Mouse (Mus musculus): ENCODE data around the gene Olfm4. TPM values are rescaled to one million over a fixed set of nuclear protein-coding genes. Genes with fewer than 3 reads are reported as not detected.
A peak's percentile ranks its signal among the peaks of the same experiment; 100 is the strongest.

Olfm4 gene
- 0.66 and 0.96 TPM in 2 replicates for polyA plus RNA-seq (2015; fragmentation: Nextera tagmentation; extraction: Ambion mirVana)

DNA sequence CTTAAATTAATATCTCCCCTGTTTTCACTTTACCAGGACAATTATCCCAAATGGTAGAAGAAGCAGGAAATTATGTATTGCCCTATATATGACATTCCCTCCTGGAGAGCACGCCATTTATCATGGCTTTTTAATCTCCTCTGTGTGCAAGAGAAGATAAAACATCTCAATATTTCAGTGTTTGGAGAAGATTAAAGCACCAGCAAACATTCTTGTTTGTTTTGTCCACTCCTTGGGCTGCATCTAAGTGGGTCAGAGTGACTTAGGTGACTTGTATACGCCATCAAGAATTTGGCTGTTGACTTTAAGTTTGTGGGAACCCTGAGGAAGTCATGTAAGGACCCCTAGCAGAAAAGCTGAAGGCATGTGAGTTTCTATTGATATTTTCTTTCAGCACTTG, at the start of gene Olfm4:
Gene Olfm4, plus strand, starts transcription at position 301 of the 400 bp plus-strand sequence.
- no peak for ATAC-seq
- no peak within 1 kb of the TSS for H3K4me3 ChIP-seq (replicated peaks)
- no peak within 1 kb of the TSS for H3K9ac ChIP-seq (replicated peaks)
- no peak within 1 kb of the TSS for H3K27ac ChIP-seq
- no peaks in the 10 kb centered on the region for H3K36me3 ChIP-seq
- H3K27me3 ChIP-seq = no peaks in the 10 kb centered on the region
- no peak within 1 kb of the TSS for H3K4me2 ChIP-seq (replicated peaks)
- H3K4me1 ChIP-seq (replicated peaks) = no peaks in the 10 kb centered on the region
- no peaks in the 10 kb centered on the region for H3K9me3 ChIP-seq
- WGBS = 77% methylated on average over 2 of the region's 2 CpGs

DNA sequence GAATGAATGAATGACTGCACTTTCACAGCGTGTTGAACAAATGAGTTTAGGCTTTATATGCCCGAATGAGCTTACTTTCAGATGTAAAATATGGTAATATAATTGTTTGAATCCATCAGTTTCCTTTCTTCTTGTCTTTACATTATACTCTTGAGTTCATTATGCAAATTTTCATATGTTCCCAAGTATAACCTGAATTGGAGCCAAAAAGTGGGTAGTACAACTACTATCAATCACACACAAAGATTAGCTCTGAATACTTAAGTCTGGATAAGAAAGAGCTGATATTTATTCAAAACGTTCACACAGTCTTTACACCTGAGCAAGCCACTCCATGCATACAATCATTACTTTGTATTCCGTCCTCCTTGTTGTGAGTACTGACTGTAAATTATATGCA, 49.5 kb upstream of the Olfm4 start:
- no peak overlapping the region for H3K27ac ChIP-seq
- WGBS = 73% methylated on average over 4 of the region's 4 CpGs

DNA sequence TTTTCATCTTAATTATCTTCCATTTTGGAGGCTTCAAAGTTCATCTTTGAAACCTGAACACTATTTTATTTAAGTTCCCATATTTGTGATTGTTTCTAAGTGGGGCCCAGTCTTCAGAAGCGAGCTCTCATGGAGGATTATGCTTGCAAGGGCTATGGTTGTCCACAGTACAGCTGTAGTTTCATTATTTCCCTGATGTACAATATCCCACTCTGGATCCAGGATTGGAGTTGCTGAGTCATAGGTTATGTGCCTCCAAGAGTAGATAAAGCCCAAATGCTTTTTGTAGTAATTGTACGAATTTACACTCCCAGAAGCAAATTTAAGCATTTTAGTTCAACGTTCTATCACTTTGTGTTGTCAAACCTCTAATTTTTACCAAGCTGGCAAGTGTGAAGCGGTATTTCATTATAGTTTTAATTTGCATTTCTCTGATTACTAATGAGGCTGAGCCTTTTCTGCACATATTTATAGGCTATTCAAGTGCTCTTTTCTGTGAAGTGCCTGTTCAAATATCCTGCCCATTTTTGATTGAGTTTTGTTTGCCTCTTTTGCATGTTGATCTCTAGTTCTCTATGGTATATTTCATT, 46.9 kb upstream of the Olfm4 start:
- H3K27me3 ChIP-seq = no peaks in the 10 kb centered on the region
- no peak overlapping the region for H3K4me2 ChIP-seq (replicated peaks)
- H3K4me1 ChIP-seq (replicated peaks) = no peaks in the 10 kb centered on the region
- H3K27ac ChIP-seq = no peak overlapping the region
- H3K4me3 ChIP-seq (replicated peaks) = no peak overlapping the region
- ATAC-seq = no peak
- no peaks in the 10 kb centered on the region for H3K9me3 ChIP-seq
- H3K9ac ChIP-seq (replicated peaks) = no peak overlapping the region
- H3K36me3 ChIP-seq = no peaks in the 10 kb centered on the region
- WGBS = 60% methylated on average over 4 of the region's 4 CpGs

More for the DNA sequence above, 49.5 kb upstream of the Olfm4 start:
- Histone ChIP-seq H3K36me3 (no peaks in the 10 kb centered on the region), H3K9me3 (no peaks in the 10 kb centered on the region), H3K4me3 (replicated peaks) (no peak overlapping the region), H3K27me3 (no peaks in the 10 kb centered on the region), H3K4me2 (replicated peaks) (no peak overlapping the region), H3K4me1 (replicated peaks) (no peaks in the 10 kb centered on the region), H3K9ac (replicated peaks) (no peak overlapping the region)
- ATAC-seq = no peak

DNA sequence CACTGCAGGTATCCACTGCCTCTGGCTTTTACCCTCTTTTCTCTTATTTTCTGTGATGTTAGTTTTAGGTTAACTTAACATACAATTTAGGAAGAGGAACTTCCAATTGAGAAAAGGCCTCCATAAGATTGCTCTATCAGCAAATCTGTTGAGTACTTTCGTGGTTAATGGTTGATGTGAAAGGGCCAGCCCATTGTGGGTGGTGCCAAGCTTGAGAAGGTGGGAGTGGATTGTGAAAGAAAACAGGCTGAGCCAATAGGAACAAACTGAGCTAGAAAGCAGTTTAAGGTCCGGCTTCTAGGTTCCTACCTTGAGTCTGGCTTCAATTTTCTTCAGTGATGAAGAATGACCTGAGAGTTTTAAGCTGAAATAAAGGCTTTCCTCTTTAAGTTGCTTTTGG, 38.0 kb upstream of the Olfm4 start:
- Histone ChIP-seq H3K4me1 (replicated peaks) (no peaks in the 10 kb centered on the region), H3K36me3 (no peaks in the 10 kb centered on the region), H3K4me2 (replicated peaks) (no peak overlapping the region), H3K27me3 (no peaks in the 10 kb centered on the region), H3K9ac (replicated peaks) (no peak overlapping the region), H3K27ac (no peak overlapping the region), H3K4me3 (replicated peaks) (no peak overlapping the region), H3K9me3 (no peaks in the 10 kb centered on the region)
- no peak for ATAC-seq
- 71% methylated on average over 2 of the region's 2 CpGs for WGBS

DNA sequence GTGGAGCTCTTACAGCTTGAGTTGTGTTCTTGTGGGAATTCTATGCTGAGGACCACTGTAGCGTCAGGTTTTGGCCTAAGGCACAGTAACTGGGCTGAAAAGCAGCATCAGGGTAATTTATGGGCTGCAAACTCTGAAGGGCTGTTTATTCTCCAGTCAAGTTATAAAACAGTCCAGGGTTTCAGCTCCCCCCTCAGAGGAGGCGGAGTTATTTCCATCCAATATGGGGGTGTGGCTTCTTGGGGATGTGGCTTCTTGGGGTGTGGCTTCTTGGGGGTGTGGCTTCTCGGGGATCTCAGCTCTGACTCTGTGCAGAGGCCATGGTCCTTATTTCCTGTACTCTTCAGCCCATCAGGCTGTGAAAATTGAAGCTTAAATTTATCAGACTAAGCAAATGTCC, 28.2 kb upstream of the Olfm4 start:
- H3K9me3 ChIP-seq = no peaks in the 10 kb centered on the region
- ATAC-seq = no peak
- no peak overlapping the region for H3K27ac ChIP-seq
- H3K4me3 ChIP-seq (replicated peaks) = no peak overlapping the region
- H3K27me3 ChIP-seq = no peaks in the 10 kb centered on the region
- H3K9ac ChIP-seq (replicated peaks) = no peak overlapping the region
- H3K36me3 ChIP-seq = no peaks in the 10 kb centered on the region
- 89% methylated on average over 3 of the region's 3 CpGs for WGBS
- H3K4me2 ChIP-seq (replicated peaks) = no peak overlapping the region
- peaks cover 6% of the 10 kb centered on the region for H3K4me1 ChIP-seq (replicated peaks)

DNA sequence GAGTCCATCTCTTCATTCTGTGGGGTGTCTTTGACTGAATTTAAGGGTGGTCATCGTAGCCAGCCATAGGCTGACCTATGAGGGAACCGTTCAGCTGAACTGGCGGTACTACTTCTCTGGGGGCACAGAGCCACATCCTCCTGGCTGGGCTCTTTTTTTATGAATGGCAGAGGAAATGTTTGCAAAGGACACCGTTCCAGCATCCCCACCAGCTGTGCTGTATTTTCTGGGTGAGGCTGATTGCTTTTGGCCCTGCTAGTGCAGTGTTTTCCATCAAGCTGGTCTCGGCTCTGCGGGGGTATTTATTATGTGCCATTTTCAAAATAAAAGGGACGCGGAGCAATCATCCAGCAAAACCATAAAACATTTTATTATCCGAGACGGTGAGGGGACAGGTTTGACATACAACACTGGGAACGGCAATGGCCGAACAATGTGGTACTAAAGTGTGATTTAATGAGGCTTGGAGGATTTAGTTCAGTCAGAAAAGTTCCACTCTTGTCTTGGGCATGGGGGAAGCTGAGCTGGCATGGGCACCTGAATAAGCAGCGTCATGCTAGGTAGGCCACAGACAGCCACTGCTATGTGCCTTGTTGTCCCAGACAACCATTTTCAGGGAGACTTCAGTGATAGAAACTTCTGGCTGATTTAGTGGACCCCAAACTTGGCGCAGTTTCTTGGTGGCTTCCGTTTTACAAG, 25.9 kb upstream of the Olfm4 start:
- Histone ChIP-seq H3K4me2 (replicated peaks) (no peak overlapping the region), H3K27ac (no peak overlapping the region), H3K4me3 (replicated peaks) (no peak overlapping the region), H3K9me3 (no peaks in the 10 kb centered on the region), H3K36me3 (no peaks in the 10 kb centered on the region), H3K4me1 (replicated peaks) (peaks cover 19% of the 10 kb centered on the region), H3K27me3 (no peaks in the 10 kb centered on the region), H3K9ac (replicated peaks) (no peak overlapping the region)
- ATAC-seq = no peak
- 91% methylated on average over 15 of the region's 15 CpGs for WGBS

DNA sequence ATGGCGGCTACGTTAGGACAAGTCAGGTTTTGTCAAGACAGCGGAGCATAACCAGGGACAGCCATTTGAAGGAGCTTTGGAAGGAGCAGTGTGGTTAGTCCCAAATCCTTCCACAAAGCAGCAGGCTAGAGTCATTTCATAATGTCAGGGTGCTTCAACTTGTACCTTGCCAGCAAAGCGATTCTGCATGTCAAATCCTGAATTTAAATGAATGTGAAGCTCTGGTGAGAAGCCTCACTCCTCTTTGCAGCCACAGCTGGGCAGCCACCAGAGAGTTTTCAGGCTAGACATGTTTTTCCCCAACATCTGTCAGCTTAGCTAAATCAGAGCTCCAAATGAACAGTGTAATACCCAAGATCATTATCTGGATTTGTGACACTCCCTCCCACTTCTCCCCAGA, 22.7 kb upstream of the Olfm4 start:
- Histone ChIP-seq H3K27me3 (no peaks in the 10 kb centered on the region), H3K36me3 (no peaks in the 10 kb centered on the region), H3K4me2 (replicated peaks) (no peak overlapping the region), H3K4me1 (replicated peaks) (peaks cover 19% of the 10 kb centered on the region), H3K9me3 (no peaks in the 10 kb centered on the region), H3K9ac (replicated peaks) (no peak overlapping the region), H3K4me3 (replicated peaks) (no peak overlapping the region), H3K27ac (peak overlapping the region; percentile 79)
- 48% methylated on average over 4 of the region's 4 CpGs for WGBS
- peak; percentile 80 for ATAC-seq

DNA sequence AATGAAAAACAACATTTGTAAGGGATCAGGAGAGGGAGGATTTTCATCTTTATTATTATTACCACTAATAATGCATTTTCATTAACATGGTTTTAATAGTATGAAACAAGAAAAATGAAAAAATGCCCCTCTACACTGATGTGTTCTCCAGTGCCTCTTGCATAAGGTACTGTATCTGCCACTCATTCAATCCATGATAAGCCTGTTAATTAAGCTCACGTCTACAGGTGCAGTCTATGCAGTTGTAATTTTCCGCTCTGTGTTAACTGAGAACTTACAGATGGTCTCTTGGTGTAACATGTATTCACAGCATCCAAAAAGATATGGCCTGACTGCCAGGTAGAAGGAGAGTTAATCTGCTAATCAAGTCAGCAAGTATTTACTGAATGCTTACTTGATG, 22.3 kb upstream of the Olfm4 start:
- 62% methylated on average over 2 of the region's 2 CpGs for WGBS
- Histone ChIP-seq H3K4me1 (replicated peaks) (peaks cover 19% of the 10 kb centered on the region), H3K36me3 (no peaks in the 10 kb centered on the region), H3K27me3 (no peaks in the 10 kb centered on the region), H3K4me3 (replicated peaks) (no peak overlapping the region), H3K27ac (peak overlapping the region; percentile 79; the same call in 1 of the 2 replicates), H3K9me3 (no peaks in the 10 kb centered on the region), H3K9ac (replicated peaks) (no peak overlapping the region), H3K4me2 (replicated peaks) (no peak overlapping the region)
- peak; percentile 75 for ATAC-seq

DNA sequence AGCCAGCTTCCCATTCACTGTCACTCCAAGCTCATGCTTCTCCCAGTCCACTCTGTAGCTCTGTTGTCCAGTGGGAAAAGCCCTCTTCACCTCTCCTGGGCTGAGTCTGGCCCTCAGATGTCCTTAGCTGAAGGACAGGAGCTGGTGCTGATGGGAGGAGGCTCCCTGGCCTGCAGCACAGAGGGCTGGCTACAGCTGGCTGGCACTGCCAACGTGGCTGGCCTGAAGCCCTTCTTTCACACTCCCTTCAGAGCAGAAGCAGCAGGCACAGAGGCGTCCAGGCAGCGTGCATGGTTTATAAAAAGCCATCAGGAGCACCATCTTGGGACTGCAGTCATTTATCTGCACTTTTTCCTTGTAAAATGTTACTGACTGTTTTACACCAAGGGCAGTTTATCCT, 13.7 kb upstream of the Olfm4 start:
- Histone ChIP-seq H3K27me3 (no peaks in the 10 kb centered on the region), H3K4me2 (replicated peaks) (no peak overlapping the region), H3K27ac (no peak overlapping the region), H3K4me3 (replicated peaks) (no peak overlapping the region), H3K9me3 (no peaks in the 10 kb centered on the region), H3K36me3 (no peaks in the 10 kb centered on the region), H3K9ac (replicated peaks) (no peak overlapping the region), H3K4me1 (replicated peaks) (peaks cover 10% of the 10 kb centered on the region; the same call in 1 of the 2 replicates)
- 75% methylated on average over 3 of the region's 3 CpGs for WGBS
- ATAC-seq = no peak

DNA sequence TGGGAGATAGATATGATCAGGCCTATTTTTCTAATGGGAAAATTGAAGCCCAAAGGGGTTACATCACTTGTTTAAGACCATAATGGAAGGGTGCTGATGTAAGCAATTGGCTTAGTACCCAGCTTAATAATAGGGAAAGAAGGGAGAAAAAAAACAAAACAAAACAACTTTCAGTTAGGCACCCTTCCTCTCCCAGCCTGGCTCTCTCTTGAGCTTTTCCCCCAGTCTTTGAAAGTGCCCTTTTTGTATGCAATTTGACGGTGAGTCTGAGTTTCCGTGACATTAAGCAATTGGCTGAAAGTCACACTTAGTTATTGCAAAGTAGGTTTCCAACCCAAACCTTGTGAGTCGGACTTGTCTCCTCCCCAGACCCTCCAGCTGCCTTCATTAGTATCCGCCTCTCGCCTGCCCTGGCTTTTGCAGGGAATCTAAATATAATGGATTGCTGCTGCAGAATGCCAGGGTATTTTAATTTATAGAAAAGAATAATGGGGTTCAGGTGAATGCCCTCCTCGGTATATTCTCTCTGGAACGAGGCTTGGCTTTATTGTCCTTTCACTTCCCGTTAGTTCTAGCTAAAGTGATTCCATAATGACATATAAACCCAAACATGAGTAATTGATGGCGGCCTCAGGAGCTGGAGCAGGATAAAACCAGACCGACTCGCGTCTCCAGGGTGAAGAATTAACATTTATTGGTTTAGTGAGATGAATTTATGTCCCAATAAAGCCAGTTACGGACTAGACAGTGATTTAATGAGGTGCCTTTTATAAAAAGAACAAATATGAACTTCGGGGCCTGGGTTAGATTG, 12.7 kb upstream of the Olfm4 start:
- H3K36me3 ChIP-seq = no peaks in the 10 kb centered on the region
- peaks cover 10% of the 10 kb centered on the region; the same call in 1 of the 2 replicates for H3K4me1 ChIP-seq (replicated peaks)
- no peaks in the 10 kb centered on the region for H3K9me3 ChIP-seq
- no peak overlapping the region for H3K27ac ChIP-seq
- WGBS = 45% methylated on average over 14 of the region's 14 CpGs
- no peak overlapping the region for H3K4me3 ChIP-seq (replicated peaks)
- H3K9ac ChIP-seq (replicated peaks) = no peak overlapping the region
- ATAC-seq = no peak
- H3K4me2 ChIP-seq (replicated peaks) = no peak overlapping the region
- H3K27me3 ChIP-seq = no peaks in the 10 kb centered on the region

DNA sequence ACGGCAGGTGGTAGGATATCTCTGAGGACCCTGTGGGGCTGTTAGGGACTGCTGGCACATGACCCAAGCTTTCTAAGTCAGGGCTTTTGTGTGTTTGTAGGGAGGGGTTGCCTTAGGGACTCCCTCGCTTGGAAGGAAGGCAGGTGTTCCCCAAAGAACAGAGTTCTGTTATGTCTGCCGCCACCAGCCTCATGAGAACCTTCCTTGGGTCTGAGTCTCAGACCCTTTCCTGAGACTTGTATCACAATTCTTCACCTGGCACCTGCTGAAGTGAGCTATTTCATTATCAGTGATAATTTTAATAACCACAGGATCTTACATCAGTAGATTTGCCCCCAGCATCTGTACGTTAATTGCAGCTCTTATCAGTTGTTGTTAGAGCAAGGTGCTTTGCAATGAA, 2.4 kb upstream of the Olfm4 start:
- no peak for ATAC-seq
- no peaks in the 10 kb centered on the region for H3K4me1 ChIP-seq (replicated peaks)
- H3K27ac ChIP-seq = no peak overlapping the region
- no peak overlapping the region for H3K4me2 ChIP-seq (replicated peaks)
- H3K36me3 ChIP-seq = no peaks in the 10 kb centered on the region
- H3K4me3 ChIP-seq (replicated peaks) = no peak overlapping the region
- WGBS = 92% methylated on average over 4 of the region's 4 CpGs
- H3K9me3 ChIP-seq = no peaks in the 10 kb centered on the region
- no peak overlapping the region for H3K9ac ChIP-seq (replicated peaks)
- no peaks in the 10 kb centered on the region for H3K27me3 ChIP-seq

DNA sequence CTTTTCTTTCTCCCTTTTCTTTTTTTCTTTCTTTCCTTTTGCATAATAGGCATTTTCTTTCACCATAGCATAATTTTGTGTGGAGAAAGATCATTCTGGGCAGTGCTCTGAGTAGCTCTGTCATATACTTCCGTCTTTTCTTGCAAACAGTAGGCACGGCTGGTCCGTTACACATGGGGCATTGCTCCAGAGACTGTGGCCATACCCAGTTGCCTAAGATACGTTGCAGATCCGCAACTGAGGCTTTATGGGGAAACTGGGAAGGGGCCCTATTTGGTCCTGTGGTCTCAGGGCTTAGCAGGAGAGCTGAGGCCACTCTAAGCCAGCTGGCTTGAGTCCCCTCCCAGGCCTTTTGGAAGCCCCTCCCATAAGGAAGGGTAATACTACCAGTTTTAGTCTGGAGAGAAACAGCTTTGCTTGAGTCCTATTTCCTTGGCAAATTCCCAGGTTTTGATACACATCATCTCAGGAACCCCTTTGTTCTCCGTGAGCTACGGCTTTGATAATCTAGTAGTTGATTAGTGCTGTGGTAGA, 1.3 kb downstream of the Olfm4 start:
- no peaks in the 10 kb centered on the region for H3K36me3 ChIP-seq
- 82% methylated on average over 7 of the region's 7 CpGs for WGBS
- no peaks in the 10 kb centered on the region for H3K27me3 ChIP-seq
- H3K4me3 ChIP-seq (replicated peaks) = no peak overlapping the region
- H3K4me1 ChIP-seq (replicated peaks) = no peaks in the 10 kb centered on the region
- ATAC-seq = no peak
- no peak overlapping the region for H3K4me2 ChIP-seq (replicated peaks)
- H3K9me3 ChIP-seq = no peaks in the 10 kb centered on the region
- no peak overlapping the region for H3K27ac ChIP-seq
- H3K9ac ChIP-seq (replicated peaks) = no peak overlapping the region

Measured in midbrain, embryonic 13.5 days (tissue).